Mouse (Mus musculus): ENCODE measurements around the gene Prrx1.

GRCm38 (mm10) chr1:163313921-163314725 is 613 bp upstream of the Prrx1 start:
- TF ChIP-seq CTCF (IDR thresholded peaks at IDR 0.05; ENCODE audit: borderline replicate concordance, control insufficient read depth, extremely low read depth, insufficient read depth, low read length, poor library complexity) = no peak
- no peak for TF ChIP-seq POLR2A (IDR thresholded peaks at IDR 0.05; ENCODE audit: control insufficient read depth, extremely low read depth, insufficient read depth, low read length, poor library complexity)
